Mouse (Mus musculus) naive thymus-derived CD4-positive, alpha-beta T cell, adult 2 months (primary cell): ENCODE results near the gene Tnni1.

ENCODE experiments used
- DNase-seq: peaks from one replicate; pipeline ENCODE4 v3.0.0-alpha.2; 2011; ENCODE audit warnings: low read depth

Tnni1 gene

GRCm38 (mm10) chr1:135767324-135767890, 11.8 kb upstream of the Tnni1 start:
- DNase-seq, result no peak

- no peak for DNase-seq
These were observed 10.8 kb upstream of the Tnni1 start for GRCm38 (mm10) chr1:135768400-135768799.

GRCm38 (mm10) chr1:135770237-135770636, 9.0 kb upstream of the Tnni1 start:
- DNase-seq, result no peak

- no peak for DNase-seq
These were observed 8.2 kb upstream of the Tnni1 start for GRCm38 (mm10) chr1:135770896-135771572.

GRCm38 (mm10) chr1:135771573-135771970, 7.7 kb upstream of the Tnni1 start:
- no peak for DNase-seq

GRCm38 (mm10) chr1:135776596-135776995, 2.6 kb upstream of the Tnni1 start:
- DNase-seq, result no peak

- DNase-seq, result no peak
These were observed 2.2 kb upstream of the Tnni1 start for GRCm38 (mm10) chr1:135777046-135777445.

- no peak for DNase-seq
These were observed 1.4 kb downstream of the Tnni1 start for GRCm38 (mm10) chr1:135780649-135781048.

- peak; percentile 79 for DNase-seq
These were observed 2.0 kb downstream of the Tnni1 start for GRCm38 (mm10) chr1:135781220-135781619.

GRCm38 (mm10) chr1:135782816-135783215, 3.6 kb downstream of the Tnni1 start:
- no peak for DNase-seq

GRCm38 (mm10) chr1:135787799-135788198, 8.6 kb downstream of the Tnni1 start:
- DNase-seq, result peak; percentile 88

GRCm38 (mm10) chr1:135788708-135789107, 9.5 kb downstream of the Tnni1 start:
- peak; percentile 67 for DNase-seq

GRCm38 (mm10) chr1:135789815-135790214, 10.6 kb downstream of the Tnni1 start:
- DNase-seq, result peak; percentile 89

GRCm38 (mm10) chr1:135792143-135792939, 13.1 kb downstream of the Tnni1 start:
- no peak for DNase-seq

- DNase-seq, result peak; percentile 61
These were observed 14.4 kb downstream of the Tnni1 start for GRCm38 (mm10) chr1:135793370-135794215.

GRCm38 (mm10) chr1:135794216-135795134, 15.2 kb downstream of the Tnni1 start:
- DNase-seq, result no peak

GRCm38 (mm10) chr1:135798492-135798891, 19.3 kb downstream of the Tnni1 start:
- no peak for DNase-seq

- DNase-seq, result no peak
These were observed 19.9 kb downstream of the Tnni1 start for GRCm38 (mm10) chr1:135799109-135799627.

- DNase-seq, result no peak
These were observed 21.1 kb downstream of the Tnni1 start for GRCm38 (mm10) chr1:135800192-135800950.

GRCm38 (mm10) chr1:135807546-135807945, 28.3 kb downstream of the Tnni1 start:
- peak; percentile 85 for DNase-seq
